Mouse (Mus musculus) embryonic stem cell, embryonic (primary cell): ENCODE results near the gene Slc41a2.
"Not testable (repeated sequence)": the region's sequence is repeated elsewhere in the genome, so short reads cannot be mapped to it uniquely, and the experiment has no call there.

Experiments used
- CTCF ChIA-PET, 4 experiments: fragments of 300-600 bp in 2 of 4; fragments of 350-600 bp in 2 of 4; sonication (Branson Sonifier 250); formaldehyde crosslinking; loops; one replicate each; lab custom pipeline; 2022; ENCODE audit warnings: inconsistent platforms in 2 of 4; lab: Charles Lee
- POLR2A ChIA-PET, 4 experiments: fragments of 300-600 bp in 2 of 4; fragments of 350-600 bp in 2 of 4; sonication (Branson Sonifier 250); formaldehyde crosslinking; loops; one replicate each; lab custom pipeline; 2022; ENCODE audit warnings: antibody characterized with exemption in 4 of 4, inconsistent platforms in 1 of 4; lab: Charles Lee

The Slc41a2 gene

DNA sequence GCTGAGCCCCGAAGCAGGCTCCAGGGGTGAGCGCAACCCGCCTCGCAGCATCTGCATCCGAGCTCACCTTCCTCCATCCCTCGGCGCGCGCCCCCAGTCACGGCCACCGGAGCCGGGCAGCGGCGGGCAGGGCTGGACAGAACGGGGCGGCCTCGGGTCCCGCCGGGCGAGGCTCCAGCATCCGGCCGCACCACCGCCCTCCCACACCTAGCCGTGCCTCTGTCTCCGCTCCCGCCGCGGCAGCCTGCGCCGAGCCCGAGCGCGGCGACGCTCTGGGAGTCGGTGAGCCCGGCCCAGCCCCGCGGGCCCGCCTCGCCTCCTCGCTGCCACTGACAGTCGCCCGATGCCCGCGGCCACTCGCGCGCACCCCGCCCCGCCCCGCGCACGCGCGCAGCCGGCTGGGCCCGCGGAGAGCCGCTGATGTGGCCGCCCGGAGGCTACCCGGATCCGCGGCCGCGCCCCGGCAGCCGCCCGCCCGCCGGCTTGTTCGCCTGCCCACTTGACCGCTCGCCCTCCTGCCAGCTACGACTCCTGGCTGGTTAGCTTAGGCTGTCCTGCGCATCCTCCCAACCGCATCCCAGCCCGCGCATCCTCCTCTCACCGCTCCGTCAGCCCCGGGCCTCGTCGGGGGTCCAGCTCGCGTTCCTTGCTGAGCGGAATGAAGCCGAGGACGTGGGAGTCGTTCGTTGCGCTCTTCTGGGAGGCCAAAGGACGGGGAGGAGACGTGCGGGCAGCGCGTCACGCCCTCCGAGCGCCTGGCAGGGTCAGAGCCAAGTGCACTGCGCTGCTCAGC is at the start of gene Slc41a2:
Gene Slc41a2 (minus strand): TSS at position 724 of the 793 bp plus-strand sequence.
- CTCF ChIA-PET: interaction anchor here in 1 of 4 experiments (1.2 kb wide), 1 partner anchor 17 kb away, joined by 3 read pairs; no protein-coding TSS in a partner anchor
- POLR2A ChIA-PET: interaction anchor here in 3 of 4 experiments (0.5 to 2.6 kb wide), 6 partner anchors 9 to 564 kb away, joined by 3 to 15 read pairs (median 6); partner anchors contain the start of gene D10Wsu102e (in 2 of the 3)

GRCm38 (mm10) chr10:83385330-83385910 is 47.7 kb upstream of the Slc41a2 start:
- POLR2A ChIA-PET: no interaction called here
- CTCF ChIA-PET: no interaction called here

GRCm38 (mm10) chr10:83384456-83385215 is 47.0 kb upstream of the Slc41a2 start:
- CTCF ChIA-PET: no interaction called here

DNA sequence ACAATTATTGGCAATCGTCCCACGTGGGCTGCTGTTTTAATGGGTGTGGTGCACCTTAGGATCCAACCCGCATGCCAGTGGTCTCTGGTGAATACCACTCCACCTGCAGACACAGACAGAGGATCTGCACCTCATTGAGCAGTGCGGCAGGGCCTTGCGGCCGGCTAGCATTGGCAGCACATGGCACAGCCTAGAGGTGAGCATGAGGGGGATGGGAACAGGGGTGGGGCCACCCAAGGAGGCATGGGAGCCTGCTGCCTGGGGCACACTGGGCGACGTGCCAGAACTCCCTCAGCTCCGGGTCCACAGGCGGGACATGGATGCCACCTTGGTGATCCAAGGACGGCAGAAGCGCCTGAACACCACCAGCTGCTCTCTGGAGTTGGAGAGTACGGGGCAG is 46.2 kb upstream of the Slc41a2 start:
- POLR2A ChIA-PET: interaction anchor here in 1 of 4 experiments (1.2 kb wide), 1 partner anchor 13 kb away, joined by 3 read pairs; no protein-coding TSS in a partner anchor
- CTCF ChIA-PET: no interaction called here

More at GRCm38 (mm10) chr10:83384456-83385215, 47.0 kb upstream of the Slc41a2 start:
- POLR2A ChIA-PET: no interaction called here

DNA sequence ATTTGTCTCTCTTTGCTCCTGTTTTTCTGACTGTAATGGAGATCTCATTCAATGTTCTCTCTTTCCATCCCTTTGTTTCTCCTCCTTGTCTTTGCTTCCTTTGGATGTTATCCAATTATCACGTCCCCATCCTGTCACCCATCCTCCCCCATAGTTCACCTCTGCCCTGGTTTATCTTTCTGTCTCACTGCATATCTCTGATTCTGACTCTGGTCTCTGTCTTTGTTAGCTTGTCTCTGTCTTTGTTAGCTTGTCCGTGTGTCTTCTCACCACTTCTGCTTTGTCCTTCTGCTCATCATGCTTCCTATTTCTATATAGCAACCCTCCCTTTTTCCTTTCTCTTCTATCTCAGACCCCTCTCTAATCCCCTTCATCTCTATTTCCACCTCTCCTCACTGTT is 45.3 kb upstream of the Slc41a2 start:
- ChIA-PET CTCF (no interaction called here), POLR2A (interaction anchor here in 1 of 4 experiments (1.2 kb wide), 1 partner anchor 12 kb away, joined by 3 read pairs; no protein-coding TSS in a partner anchor)

GRCm38 (mm10) chr10:83382528-83382927 is 44.8 kb upstream of the Slc41a2 start:
- POLR2A ChIA-PET: interaction anchor here in 1 of 4 experiments (1.2 kb wide), 1 partner anchor 11 kb away, joined by 3 read pairs; no protein-coding TSS in a partner anchor
- CTCF ChIA-PET: no interaction called here

GRCm38 (mm10) chr10:83380501-83380900 is 42.8 kb upstream of the Slc41a2 start:
- ChIA-PET CTCF (no interaction called here), POLR2A (no interaction called here)

DNA sequence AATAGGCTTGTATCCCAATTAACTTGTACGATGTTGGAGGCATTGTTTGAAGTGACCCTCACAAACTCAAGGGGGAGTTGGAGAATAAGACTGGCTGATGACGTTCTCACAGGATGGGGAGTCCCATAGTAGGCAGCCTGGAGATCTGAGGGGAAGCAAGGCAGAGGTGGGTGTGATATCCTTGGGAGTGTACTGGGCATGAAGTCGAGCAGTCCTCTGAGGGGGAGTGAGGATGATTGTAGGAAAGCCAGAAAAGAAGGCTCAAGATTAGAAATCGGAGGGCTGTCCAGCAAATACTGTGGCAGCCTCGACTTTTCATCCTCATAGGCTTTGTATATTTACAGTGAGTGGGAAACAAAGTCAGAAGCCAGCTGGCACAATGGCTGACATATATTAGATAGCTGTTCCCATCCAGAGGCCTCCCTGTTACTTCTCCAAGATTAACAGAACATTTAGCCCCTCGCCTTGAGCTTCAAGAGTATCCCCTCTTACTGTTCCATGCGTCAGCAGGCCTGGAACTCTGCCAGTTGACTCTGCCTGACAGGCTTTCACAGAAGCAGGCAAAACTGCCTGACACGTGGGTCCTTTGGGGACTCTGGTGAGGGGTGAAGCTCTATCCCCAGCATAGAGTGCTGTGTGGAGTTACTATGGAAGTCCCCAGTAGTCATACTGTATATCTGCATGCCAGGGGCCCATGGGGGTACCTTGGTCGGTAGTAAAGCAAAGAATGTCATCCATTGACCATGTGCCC is 40.6 kb upstream of the Slc41a2 start:
- POLR2A ChIA-PET: interaction anchor here in 2 of 4 experiments (1.1 to 2.2 kb wide), 2 partner anchors 16 to 18 kb away, joined by 3 to 5 read pairs; partner anchors contain the start of gene D10Wsu102e (in 1 of the 2)
- CTCF ChIA-PET: no interaction called here

- ChIA-PET CTCF (interaction anchor here in 1 of 4 experiments (1.1 kb wide), 1 partner anchor 15 kb away, joined by 3 read pairs; no protein-coding TSS in a partner anchor), POLR2A (interaction anchor here in 2 of 4 experiments (0.8 to 2.2 kb wide), 2 partner anchors 13 to 15 kb away, joined by 3 to 5 read pairs; no protein-coding TSS in a partner anchor)
Measured at GRCm38 (mm10) chr10:83376911-83377682, 39.4 kb upstream of the Slc41a2 start.

- CTCF ChIA-PET: interaction anchor here in 2 of 4 experiments (0.5 to 0.7 kb wide), 3 partner anchors 13 to 830 kb away, joined by 3 read pairs; no protein-coding TSS in a partner anchor
- POLR2A ChIA-PET: not testable (repeated sequence)
Measured at GRCm38 (mm10) chr10:83375458-83375857, 37.8 kb upstream of the Slc41a2 start.

DNA sequence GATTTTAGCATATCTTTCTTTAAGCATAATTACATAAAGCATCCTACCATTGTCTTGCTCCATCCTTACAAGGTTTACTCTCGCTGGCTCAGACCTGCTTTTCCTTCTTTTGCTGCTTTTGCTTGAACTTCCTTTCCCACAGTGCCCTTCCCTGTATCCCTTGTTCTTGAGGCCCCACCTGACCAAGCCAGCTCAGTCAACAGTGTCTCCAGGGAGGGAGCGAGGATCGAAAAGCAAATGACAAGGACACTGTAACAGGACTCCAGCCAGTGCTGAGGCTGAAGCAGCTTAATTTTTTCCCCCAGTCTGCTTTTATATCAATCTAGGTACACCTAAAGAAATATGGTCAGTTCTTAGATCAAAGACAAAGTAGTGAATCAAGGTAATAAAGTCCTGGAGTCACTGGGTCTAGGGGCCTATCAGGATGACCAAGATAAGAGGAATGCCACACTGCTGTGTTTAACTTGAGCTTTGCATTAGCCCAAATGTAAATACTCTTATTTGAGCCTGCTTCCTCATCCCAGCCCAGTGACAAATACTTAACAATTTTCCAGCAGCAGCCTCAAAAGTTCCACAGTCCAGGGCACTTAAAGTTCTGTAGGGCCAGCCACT is 36.5 kb upstream of the Slc41a2 start:
- ChIA-PET POLR2A (interaction anchor here in 2 of 4 experiments (0.6 to 5.6 kb wide), 5 partner anchors 12 to 304 kb away, joined by 3 to 35 read pairs (median 4); partner anchors contain the start of gene D10Wsu102e (in 1 of the 2)), CTCF (no interaction called here)

DNA sequence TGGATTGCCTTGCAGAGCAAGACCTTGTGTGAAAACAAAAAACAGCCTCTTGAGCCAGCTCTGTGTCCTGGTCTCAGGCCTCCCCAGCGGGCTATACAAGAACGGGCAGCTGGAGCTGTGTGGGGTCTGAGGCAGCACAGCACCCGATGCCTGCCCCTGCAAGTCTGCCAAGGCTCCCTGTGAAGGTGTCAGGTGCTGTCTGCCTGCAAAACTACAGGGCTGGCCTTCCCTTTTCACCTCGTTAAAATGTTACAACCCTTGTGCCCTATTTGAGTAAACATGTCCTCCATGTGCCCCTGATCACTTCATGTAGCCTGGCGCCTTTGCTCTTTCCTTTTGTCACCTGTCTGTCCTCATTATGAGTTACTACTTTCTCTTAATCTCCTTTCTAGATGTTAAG is 31.2 kb upstream of the Slc41a2 start:
- POLR2A ChIA-PET: interaction anchor here in 2 of 4 experiments (0.7 to 5.6 kb wide), 3 partner anchors 9 kb away, joined by 4 to 35 read pairs (median 5); partner anchors contain the start of gene D10Wsu102e (in 2 of the 2)
- CTCF ChIA-PET: no interaction called here

- ChIA-PET CTCF (interaction anchor here in 1 of 4 experiments (0.6 kb wide), 1 partner anchor 136 kb away, joined by 3 read pairs; no protein-coding TSS in a partner anchor), POLR2A (interaction anchor here in 2 of 4 experiments (1.0 to 1.5 kb wide), 2 partner anchors 13 to 18 kb away, joined by 3 to 7 read pairs; no protein-coding TSS in a partner anchor)
Measured at GRCm38 (mm10) chr10:83363451-83363850, 25.8 kb upstream of the Slc41a2 start.

DNA sequence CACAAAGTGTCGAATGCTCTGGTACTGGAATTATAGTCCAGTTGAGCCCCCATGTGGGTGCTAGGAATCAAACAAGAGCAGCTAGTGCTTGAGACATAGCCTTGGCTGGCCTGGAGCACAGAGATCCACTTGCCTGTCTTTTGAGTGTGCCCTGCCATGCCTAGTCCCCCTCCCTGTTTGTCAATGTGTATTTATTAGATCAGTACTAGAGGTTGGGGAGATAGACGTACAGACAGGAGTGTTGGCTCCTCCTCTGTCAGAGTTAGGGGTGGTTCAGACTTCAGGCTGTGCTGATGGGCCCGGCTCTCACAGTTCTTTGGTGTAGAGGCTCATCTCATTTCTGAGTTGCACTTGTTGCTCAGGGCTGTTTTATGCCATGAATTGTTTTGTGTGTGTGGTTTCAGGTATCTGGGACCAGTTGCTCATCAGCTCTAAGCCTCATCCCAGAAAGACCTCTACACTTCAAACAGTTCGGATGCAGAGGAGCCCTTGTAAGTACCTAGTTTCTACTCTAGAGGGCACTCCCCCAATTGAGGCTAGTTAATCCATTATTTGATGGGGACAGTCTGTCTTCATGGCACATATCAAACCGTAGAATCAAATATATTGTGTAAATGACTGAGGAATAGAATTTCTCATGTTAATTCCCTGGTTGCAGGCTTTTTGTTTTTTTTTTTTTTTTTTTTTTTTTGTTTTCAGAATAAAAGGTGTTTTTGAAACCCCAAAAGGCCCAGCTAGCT is 24.1 kb upstream of the Slc41a2 start:
- ChIA-PET POLR2A (interaction anchor here in 3 of 4 experiments (0.5 to 3.7 kb wide), 14 partner anchors 10 to 1502 kb away, joined by 3 to 62 read pairs (median 4); partner anchors contain the start of gene Slc41a2 (in 1 of the 3)), CTCF (interaction anchor here in 3 of 4 experiments (0.6 to 1.3 kb wide), 8 partner anchors 13 to 1781 kb away, joined by 3 to 8 read pairs (median 3); no protein-coding TSS in a partner anchor)

GRCm38 (mm10) chr10:83360356-83360755 is 22.7 kb upstream of the Slc41a2 start:
- POLR2A ChIA-PET: interaction anchor here (0.6 to 3.7 kb wide), 41 partner anchors 8 to 580 kb away, joined by 3 to 62 read pairs (median 3); partner anchors contain the start of genes Slc41a2 (in 2 of the 4), Aldh1l2 (in 1 of the 4) and Appl2 (in 1 of the 4)

More at GRCm38 (mm10) chr10:83360356-83360755, 22.7 kb upstream of the Slc41a2 start:
- CTCF ChIA-PET: interaction anchor here in 1 of 4 experiments (0.9 kb wide), 1 partner anchor 1755 kb away, joined by 3 read pairs; no protein-coding TSS in a partner anchor
